Mouse (Mus musculus) central nervous system, embryonic 18 days (tissue): ENCODE results near the gene Cox7a2l. TPM values are rescaled to one million over a fixed set of nuclear protein-coding genes. Genes with fewer than 3 reads are reported as not detected.

ENCODE experiments used
- polyA plus RNA-seq: library from polyadenylated mRNA; depleted of rRNA; stranded (reverse); fragments of >200 nt; gene quantifications from 2 replicates; pipeline ENCODE4 v1.2.3, GENCODE M21; 2012; rRNA removed

Gene Cox7a2l
- 274 and 275 TPM in 2 replicates for polyA plus RNA-seq

GRCm38 (mm10) chr17:83517280-83518015 lies at the start of gene Cox7a2l:
TSS of gene Cox7a2l (minus strand) at chr17:83517330.

Other genes starting within 250 kb of the Cox7a2l start
- 41.6 and 44.2 TPM in 2 replicates for gene Eml4, start 166.4 kb downstream of the Cox7a2l start, polyA plus RNA-seq
- gene Kcng3, start 114.6 kb upstream of the Cox7a2l start, polyA plus RNA-seq, result 0.87 and 0.94 TPM in 2 replicates
- 39.8 and 41.6 TPM in 2 replicates for gene Mta3, start 188.8 kb upstream of the Cox7a2l start, polyA plus RNA-seq